Mouse (Mus musculus) midbrain, embryonic 11.5 days (tissue): ENCODE data around the gene Prex1. TPM values are rescaled to one million over a fixed set of nuclear protein-coding genes. Genes with fewer than 3 reads are reported as not detected.

Experiments used
- ATAC-seq: fragments of 200-750 bp; cut with Nextera tagmentation; 2 replicates; pipeline ENCODE4 v1.8.0; 2017; ENCODE audit warnings: moderate TSS enrichment, moderate library complexity; ENCODE audit not compliant: low FRiP score
- DNase-seq: peaks from one replicate; pipeline ENCODE4 v3.0.0; 2015; ENCODE audit warnings: low spot score; ENCODE audit errors: missing footprints
- H3K27ac ChIP-seq: fragments of 300-500 bp; sonication (generic); 2 replicates; pipeline ENCODE4 v1.5.1; 2014; ENCODE audit warnings: low read depth, low read length
- H3K27me3 ChIP-seq: fragments of 300-500 bp; sonication (generic); 2 replicates; pipeline ENCODE4 v1.6.1; 2014; ENCODE audit warnings: mild to moderate bottlenecking, low read length, moderate library complexity, mixed read lengths; ENCODE audit not compliant: control insufficient read depth, insufficient read depth
- H3K36me3 ChIP-seq: fragments of 300-500 bp; sonication (generic); 2 replicates; pipeline ENCODE4 v1.6.1; 2014; ENCODE audit warnings: mild to moderate bottlenecking, low read length, moderate library complexity, mixed read lengths; ENCODE audit not compliant: control insufficient read depth, insufficient read depth
- H3K4me1 ChIP-seq: fragments of 300-500 bp; sonication (generic); 2 replicates; pipeline ENCODE4 v1.6.1; 2014; ENCODE audit warnings: low read length; ENCODE audit not compliant: control insufficient read depth, insufficient read depth
- H3K4me2 ChIP-seq: fragments of 300-500 bp; sonication (generic); 2 replicates; pipeline ENCODE4 v1.6.1; 2014; ENCODE audit warnings: mild to moderate bottlenecking, moderate library complexity
- H3K4me3 ChIP-seq: fragments of 300-500 bp; sonication (generic); 2 replicates; pipeline ENCODE4 v1.5.1; 2014; ENCODE audit warnings: low read depth, low read length
- H3K9ac ChIP-seq: fragments of 300-500 bp; sonication (generic); 2 replicates; pipeline ENCODE4 v1.6.1; 2014; ENCODE audit warnings: low read length
- H3K9me3 ChIP-seq: fragments of 300-500 bp; sonication (generic); 2 replicates; pipeline ENCODE4 v1.6.1; 2016; ENCODE audit warnings: low read length; ENCODE audit not compliant: control insufficient read depth
- WGBS: fragments of 180-500 bp; shearing (Covaris S2); extraction: QIAGEN DNeasy Blood & Tissue Kit; methylation state at CpG from one replicate; pipeline ENCODE4 v1.1.7; 2014; 5-methylcytosine and 5-hydroxymethylcytosine counted together
- polyA plus RNA-seq: library from polyadenylated mRNA; unstranded; fragments of >200 nt; fragmentation: Nextera tagmentation; extraction: Ambion mirVana; gene quantifications from 2 replicates; pipeline ENCODE4 v1.2.1, GENCODE M21; 2014

Prex1 gene
- polyA plus RNA-seq, 1 experiment from 2014 or later = 19.8 TPM

DNA sequence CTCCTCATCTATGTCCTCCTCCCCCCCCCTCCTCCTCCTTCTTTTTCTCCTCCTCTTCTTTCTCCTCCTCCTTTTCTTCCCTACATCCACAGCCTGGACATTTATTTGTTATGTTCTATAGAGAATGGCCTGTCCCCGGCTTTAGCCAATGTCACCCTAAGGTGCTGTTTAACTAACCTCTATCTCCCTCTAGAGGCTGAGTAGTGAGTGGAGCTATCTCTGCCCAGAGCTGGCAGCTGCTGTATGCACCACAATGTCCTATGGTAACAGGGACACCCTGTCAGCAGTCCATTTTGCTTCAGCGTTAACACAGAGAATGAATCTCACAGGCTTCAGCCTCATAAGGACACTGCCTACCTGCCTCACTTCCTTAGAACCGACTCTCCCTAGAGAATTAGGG lies 129.1 kb downstream of the Prex1 start:
- ATAC-seq (no peak), DNase-seq (no peak)
- H3K4me1 ChIP-seq = no peaks in the 10 kb centered on the region
- H3K27me3 ChIP-seq = no peaks in the 10 kb centered on the region
- no peak overlapping the region for H3K4me3 ChIP-seq
- no peak overlapping the region for H3K9ac ChIP-seq
- H3K9me3 ChIP-seq = no peaks in the 10 kb centered on the region
- peaks cover 22% of the 10 kb centered on the region for H3K36me3 ChIP-seq
- WGBS = 83% methylated on average over 3 of the region's 3 CpGs
- no peak overlapping the region for H3K27ac ChIP-seq
- H3K4me2 ChIP-seq = no peak overlapping the region

DNA sequence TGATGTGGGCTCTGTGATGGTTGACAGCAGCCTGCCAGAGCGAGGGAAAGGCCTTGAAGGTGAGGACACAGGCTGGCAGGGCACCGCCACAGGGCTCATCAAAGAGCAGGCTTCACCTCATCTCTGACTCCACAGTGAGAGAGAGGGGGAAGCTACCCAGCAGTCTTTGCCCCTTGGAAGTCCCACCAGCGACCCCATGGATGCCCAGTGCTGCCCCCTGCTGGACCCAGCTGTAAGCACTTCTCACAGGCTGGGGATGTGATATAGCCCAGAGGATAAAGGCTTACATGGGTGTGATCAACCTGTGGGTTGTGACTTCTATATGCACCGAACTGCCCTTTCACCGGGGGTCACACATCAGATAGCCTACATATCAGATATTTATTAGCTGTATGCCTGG lies 130.3 kb downstream of the Prex1 start:
- Histone ChIP-seq H3K4me2 (no peak overlapping the region), H3K36me3 (peaks cover 22% of the 10 kb centered on the region), H3K9ac (no peak overlapping the region), H3K27me3 (no peaks in the 10 kb centered on the region), H3K4me1 (no peaks in the 10 kb centered on the region), H3K27ac (no peak overlapping the region), H3K4me3 (no peak overlapping the region), H3K9me3 (no peaks in the 10 kb centered on the region)
- no peak for DNase-seq
- 96% methylated on average over 5 of the region's 5 CpGs for WGBS
- ATAC-seq = no peak

DNA sequence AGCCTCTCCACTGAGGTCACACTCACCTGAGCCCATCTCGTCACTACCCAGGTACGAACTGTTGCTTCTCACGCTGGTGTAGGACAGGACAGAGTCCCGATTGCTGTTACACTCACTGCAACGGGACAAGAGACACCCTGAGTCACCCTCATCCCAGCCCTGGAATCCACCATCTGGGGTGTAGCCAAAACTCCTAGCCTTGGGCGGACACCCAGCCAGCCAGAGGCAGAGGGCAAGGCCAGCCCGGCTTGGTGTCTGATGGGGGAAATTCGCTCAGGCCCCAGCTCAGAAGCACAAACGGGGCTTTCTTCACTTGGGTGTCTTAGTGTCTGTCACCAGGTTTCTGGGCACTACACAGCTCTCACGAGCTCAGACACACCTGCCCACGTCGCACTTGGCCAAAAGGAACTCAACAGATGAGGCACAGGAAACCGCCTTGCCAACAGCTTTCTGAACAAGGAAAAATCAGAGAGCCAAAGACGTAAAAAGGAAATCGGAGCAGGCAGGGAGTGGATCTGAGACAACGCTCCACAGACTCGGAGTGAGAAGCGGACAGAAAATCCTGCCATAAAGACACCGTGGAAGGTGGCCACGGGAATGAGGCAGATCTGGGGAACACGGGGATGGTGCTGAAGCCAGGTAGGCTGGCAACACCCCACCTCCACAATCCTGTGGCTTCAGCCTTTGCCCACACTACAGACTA lies 131.6 kb downstream of the Prex1 start:
- Histone ChIP-seq H3K27ac (no peak overlapping the region), H3K4me3 (no peak overlapping the region), H3K4me2 (no peak overlapping the region), H3K36me3 (peaks cover 24% of the 10 kb centered on the region), H3K9ac (no peak overlapping the region), H3K4me1 (no peaks in the 10 kb centered on the region), H3K27me3 (no peaks in the 10 kb centered on the region), H3K9me3 (no peaks in the 10 kb centered on the region)
- ATAC-seq = no peak
- 95% methylated on average over 21 of the region's 21 CpGs for WGBS
- DNase-seq = no peak

DNA sequence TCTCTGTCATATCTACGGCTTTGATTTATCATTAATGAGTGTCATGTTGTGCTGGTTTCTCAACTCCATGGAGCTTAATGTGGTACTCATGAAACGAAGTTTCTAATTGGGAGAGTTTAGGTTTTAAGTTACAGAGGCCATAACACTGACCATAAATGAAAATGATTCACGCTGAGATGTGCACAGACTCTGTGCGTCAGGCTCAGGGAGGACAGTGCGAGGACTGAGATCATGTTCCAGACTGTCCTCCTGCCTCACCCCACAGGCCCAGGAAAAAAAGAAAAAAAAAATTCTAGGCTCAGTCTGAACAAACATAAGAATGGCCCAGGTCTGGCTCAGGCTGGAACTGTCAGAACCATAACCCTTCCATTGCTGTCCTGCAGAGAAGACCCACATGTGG lies 133.8 kb downstream of the Prex1 start:
- no peak overlapping the region for H3K4me3 ChIP-seq
- 92% methylated on average over 5 of the region's 5 CpGs for WGBS
- no peak for DNase-seq
- H3K9ac ChIP-seq = no peak overlapping the region
- H3K27ac ChIP-seq = no peak overlapping the region
- peaks cover 14% of the 10 kb centered on the region for H3K36me3 ChIP-seq
- no peaks in the 10 kb centered on the region for H3K27me3 ChIP-seq
- no peak for ATAC-seq
- H3K4me2 ChIP-seq = no peak overlapping the region
- H3K9me3 ChIP-seq = no peaks in the 10 kb centered on the region
- no peaks in the 10 kb centered on the region for H3K4me1 ChIP-seq

DNA sequence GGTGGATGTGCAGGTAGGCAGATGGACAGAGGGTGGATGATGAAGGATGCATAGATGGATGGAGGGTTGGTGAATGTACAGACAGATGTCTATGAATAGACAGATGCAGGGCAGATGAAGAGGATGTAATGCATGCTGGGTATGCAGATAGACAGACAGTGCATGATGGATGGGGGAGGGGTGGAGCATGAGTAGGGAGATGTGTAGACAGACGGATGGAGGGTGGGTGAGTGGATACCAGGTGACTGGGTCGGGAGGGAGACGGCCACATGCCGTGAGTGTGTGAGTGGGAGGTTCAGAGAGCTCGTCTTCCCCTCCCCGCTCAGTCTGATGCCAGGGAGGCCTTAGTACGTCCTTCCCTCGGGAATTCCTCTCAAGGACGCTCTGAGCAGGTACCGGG lies 134.3 kb downstream of the Prex1 start:
- H3K9ac ChIP-seq = no peak overlapping the region
- peaks cover 11% of the 10 kb centered on the region for H3K36me3 ChIP-seq
- no peak for ATAC-seq
- 87% methylated on average over 10 of the region's 10 CpGs for WGBS
- H3K4me2 ChIP-seq = no peak overlapping the region
- no peak for DNase-seq
- no peaks in the 10 kb centered on the region for H3K9me3 ChIP-seq
- H3K4me1 ChIP-seq = no peaks in the 10 kb centered on the region
- no peaks in the 10 kb centered on the region for H3K27me3 ChIP-seq
- no peak overlapping the region for H3K4me3 ChIP-seq
- no peak overlapping the region for H3K27ac ChIP-seq

DNA sequence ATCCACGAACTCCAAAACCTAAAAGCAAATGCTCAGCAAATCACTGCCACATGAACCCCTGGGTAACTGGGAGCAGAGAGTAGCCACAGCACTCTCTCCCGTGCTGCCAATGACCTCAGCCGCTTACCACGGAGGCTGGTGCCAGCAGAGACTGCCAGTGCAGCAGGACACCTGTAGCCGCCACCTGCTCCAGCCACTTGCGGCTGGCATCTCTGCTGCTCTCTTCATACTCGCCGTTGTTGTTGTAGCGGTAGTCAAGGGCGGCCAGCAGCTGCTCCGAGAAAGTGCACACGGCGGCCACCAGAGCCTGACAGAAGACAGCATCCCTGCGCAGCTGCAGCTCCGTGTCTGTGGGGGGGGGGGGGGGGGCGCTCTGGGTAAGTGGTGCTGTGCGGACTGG lies 138.2 kb downstream of the Prex1 start:
- Histone ChIP-seq H3K27me3 (no peaks in the 10 kb centered on the region), H3K4me2 (no peak overlapping the region), H3K4me3 (no peak overlapping the region), H3K27ac (no peak overlapping the region), H3K9me3 (no peaks in the 10 kb centered on the region), H3K36me3 (peaks cover 6% of the 10 kb centered on the region), H3K4me1 (no peaks in the 10 kb centered on the region), H3K9ac (no peak overlapping the region)
- DNase-seq (no peak), ATAC-seq (no peak)
- WGBS = 75% methylated on average over 16 of the region's 17 CpGs

DNA sequence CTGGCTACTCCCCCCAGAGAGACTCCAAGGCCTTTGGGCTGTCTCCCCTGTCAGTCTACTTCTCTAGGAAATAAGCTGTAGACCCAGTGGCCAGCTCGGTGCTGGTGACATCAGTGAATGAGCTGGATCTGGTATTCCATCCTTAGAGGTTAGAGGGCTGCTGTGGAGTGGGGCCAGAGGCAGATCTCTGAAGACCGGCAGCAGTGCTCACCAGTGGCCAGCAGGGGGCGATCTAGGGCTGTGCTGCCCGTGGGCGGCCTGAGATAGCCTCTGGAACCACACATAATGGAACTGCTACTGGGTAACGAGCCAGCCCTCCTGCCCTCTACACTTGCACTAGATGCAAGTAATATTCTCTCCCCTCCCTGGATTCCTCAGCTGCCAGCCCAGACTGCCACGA lies 138.7 kb downstream of the Prex1 start:
- H3K36me3 ChIP-seq = peaks cover 6% of the 10 kb centered on the region
- H3K27me3 ChIP-seq = no peaks in the 10 kb centered on the region
- DNase-seq (peak; percentile 99), ATAC-seq (no peak; the same call in 1 of the 2 replicates)
- no peaks in the 10 kb centered on the region for H3K9me3 ChIP-seq
- 20% methylated on average over 7 of the region's 7 CpGs for WGBS
- no peak overlapping the region for H3K4me3 ChIP-seq
- H3K4me2 ChIP-seq = no peak overlapping the region
- no peak overlapping the region for H3K9ac ChIP-seq
- no peak overlapping the region for H3K27ac ChIP-seq
- no peaks in the 10 kb centered on the region for H3K4me1 ChIP-seq

DNA sequence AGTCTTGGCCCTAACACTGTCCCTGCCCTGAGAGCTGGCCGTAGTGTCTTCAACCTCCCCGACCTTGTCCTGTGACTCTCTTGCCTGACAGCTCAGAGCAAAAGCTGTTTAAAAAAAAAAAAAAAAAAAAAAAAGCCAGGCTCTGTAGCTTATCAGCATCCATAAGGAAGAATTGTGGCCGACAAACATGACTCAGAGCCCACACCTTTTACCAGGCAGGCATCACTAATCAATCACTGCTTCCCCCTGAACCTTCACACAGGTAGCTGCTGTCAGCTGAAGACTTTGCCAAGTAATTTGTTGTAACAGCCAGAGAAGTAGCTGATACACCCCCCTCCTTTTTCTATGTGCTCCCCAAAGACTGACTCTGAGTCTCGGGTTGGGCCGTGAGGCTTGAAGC lies 140.0 kb downstream of the Prex1 start:
- no peak for DNase-seq
- Histone ChIP-seq H3K36me3 (peaks cover 6% of the 10 kb centered on the region), H3K9ac (no peak overlapping the region), H3K27ac (no peak overlapping the region), H3K4me3 (no peak overlapping the region), H3K4me2 (no peak overlapping the region), H3K9me3 (no peaks in the 10 kb centered on the region), H3K4me1 (no peaks in the 10 kb centered on the region), H3K27me3 (no peaks in the 10 kb centered on the region)
- 82% methylated on average over 5 of the region's 5 CpGs for WGBS
- ATAC-seq = no peak

DNA sequence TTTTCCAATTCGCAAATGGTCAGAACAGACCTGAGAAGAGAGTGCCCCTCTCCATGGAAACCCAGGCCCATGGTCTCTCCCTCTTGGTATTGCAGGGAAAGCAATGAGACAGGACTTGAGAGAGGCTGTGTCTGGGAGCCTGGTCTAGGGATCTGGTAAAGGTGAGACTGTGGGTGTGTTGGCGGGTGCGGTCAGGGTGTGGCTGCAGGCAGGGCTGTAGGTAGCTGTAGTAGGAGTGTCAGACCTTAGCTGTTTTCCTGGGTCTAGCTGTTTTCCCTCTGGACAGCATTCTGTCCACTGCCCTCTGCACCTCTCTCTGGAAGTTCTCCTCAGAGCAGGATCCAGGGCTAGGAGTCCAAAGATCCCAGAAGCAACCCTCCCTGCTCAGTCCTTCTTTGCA lies 141.3 kb downstream of the Prex1 start:
- DNase-seq = no peak
- no peaks in the 10 kb centered on the region for H3K4me1 ChIP-seq
- H3K9ac ChIP-seq = no peak overlapping the region
- H3K27ac ChIP-seq = no peak overlapping the region
- H3K36me3 ChIP-seq = peaks cover 5% of the 10 kb centered on the region
- no peak for ATAC-seq
- 94% methylated on average over 3 of the region's 3 CpGs for WGBS
- no peak overlapping the region for H3K4me3 ChIP-seq
- no peaks in the 10 kb centered on the region for H3K27me3 ChIP-seq
- H3K9me3 ChIP-seq = no peaks in the 10 kb centered on the region
- H3K4me2 ChIP-seq = no peak overlapping the region
